Mouse (Mus musculus): ENCODE measurements at regions not wholly inside any gene's neighbourhood (a gene's known extent, or its start where the extent isn't known, plus 50 kb on each side); places are given as distances from the start of the nearest gene placed in this dataset.

- no peak for DNase-seq
These were observed 205.2 kb upstream of the A1bg start for GRCm38 (mm10) chr15:61127971-61128370.

- DNase-seq, result no peak
These were observed 204.3 kb upstream of the A1bg start for GRCm38 (mm10) chr15:61127130-61127529.

GRCm38 (mm10) chr15:61116912-61117311 is 194.1 kb upstream of the A1bg start:
- no peak for DNase-seq

- no peak for DNase-seq
These were observed 186.8 kb upstream of the A1bg start for GRCm38 (mm10) chr15:61109429-61110128.

- no peak for DNase-seq
These were observed 186.1 kb upstream of the A1bg start for GRCm38 (mm10) chr15:61108957-61109356.

- DNase-seq, result peak; percentile 25
These were observed 179.9 kb upstream of the A1bg start for GRCm38 (mm10) chr15:61102421-61103412.

- no peak for DNase-seq
These were observed 178.0 kb upstream of the A1bg start for GRCm38 (mm10) chr15:61100807-61101206.

GRCm38 (mm10) chr15:61098968-61099367 is 176.2 kb upstream of the A1bg start:
- DNase-seq, result no peak

GRCm38 (mm10) chr15:61098519-61098918 is 175.7 kb upstream of the A1bg start:
- no peak for DNase-seq

- no peak for DNase-seq
These were observed 173.4 kb upstream of the A1bg start for GRCm38 (mm10) chr15:61096021-61096781.

GRCm38 (mm10) chr15:61055017-61055609 is 132.3 kb upstream of the A1bg start:
- DNase-seq, result no peak

- DNase-seq, result no peak
These were observed 128.6 kb upstream of the A1bg start for GRCm38 (mm10) chr15:61051363-61051762.

- no peak for DNase-seq
These were observed 86.7 kb upstream of the A1bg start for GRCm38 (mm10) chr15:61009509-61009908.

- DNase-seq, result no peak
These were observed 84.7 kb upstream of the A1bg start for GRCm38 (mm10) chr15:61007461-61008059.

- no peak for DNase-seq
These were observed 83.8 kb upstream of the A1bg start for GRCm38 (mm10) chr15:61006608-61007007.

- no peak for DNase-seq
These were observed 71.3 kb upstream of the A1bg start for GRCm38 (mm10) chr15:60993971-60994690.

GRCm38 (mm10) chr15:60993394-60993793 is 70.6 kb upstream of the A1bg start:
- DNase-seq, result no peak

GRCm38 (mm10) chr15:60982576-60982975 is 59.8 kb upstream of the A1bg start:
- DNase-seq, result no peak
